Mouse (Mus musculus): ENCODE measurements around the gene Plxnc1.

DNA sequence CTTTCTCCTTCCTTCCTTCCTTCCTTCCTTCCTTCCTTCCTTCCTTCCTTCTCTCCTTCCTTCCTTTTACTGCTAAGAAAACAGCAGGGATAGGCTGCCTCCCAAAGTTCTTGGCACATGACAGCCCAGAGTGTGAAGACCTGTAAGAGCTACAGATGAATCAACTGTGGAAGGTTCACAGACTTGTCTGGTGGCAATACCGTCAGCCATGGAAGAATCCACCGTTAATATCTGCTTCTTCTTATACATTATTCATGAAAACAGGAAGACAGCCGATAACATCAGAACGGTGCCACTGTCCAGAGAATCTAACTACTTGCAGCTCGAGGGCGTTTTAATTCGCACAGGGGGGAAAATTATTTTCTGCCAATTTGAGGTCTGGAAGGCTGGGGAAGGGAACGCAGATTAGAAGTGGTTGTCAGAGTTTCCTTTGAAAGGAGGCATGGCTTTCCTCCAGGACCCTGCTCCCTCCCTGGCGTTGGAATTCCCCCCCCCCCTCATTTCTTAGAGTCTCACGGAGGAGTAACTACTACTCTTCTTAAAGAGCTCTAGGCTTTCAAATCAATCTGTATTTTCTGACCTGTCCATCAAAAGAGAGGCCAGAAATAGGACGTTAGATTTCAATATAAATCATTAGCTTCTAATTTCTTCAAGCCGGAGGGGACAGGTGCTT, 37.0 kb upstream of the Plxnc1 start:
- no peak for TF ChIP-seq CTCF (IDR thresholded peaks at IDR 0.05; ENCODE audit: low read depth)
- no peak for TF ChIP-seq EP300 (IDR thresholded peaks at IDR 0.05; ENCODE audit: low read depth)

Measured in liver, embryonic 14.5 days (tissue).